Mouse (Mus musculus) ES-Bruce4 (cell line): ENCODE measurements around the gene Mrpl41. TPM values are rescaled to one million over a fixed set of nuclear protein-coding genes. Genes with fewer than 3 reads are reported as not detected.
"Not testable (repeated sequence)": the region's sequence is repeated elsewhere in the genome, so short reads cannot be mapped to it uniquely, and the experiment has no call there.

Source experiments
- H3K27ac ChIP-seq: 2 replicates; pipeline ENCODE4 v1.5.1; 2012; ENCODE audit warnings: low read length, inconsistent platforms; ENCODE audit not compliant: insufficient read depth
- H3K27me3 ChIP-seq: 2 replicates; pipeline ENCODE4 v1.6.1; 2012; ENCODE audit warnings: mild to moderate bottlenecking, low read length, inconsistent platforms; ENCODE audit not compliant: control insufficient read depth, poor library complexity, insufficient read depth, severe bottlenecking
- H3K36me3 ChIP-seq: 2 replicates; pipeline ENCODE4 v1.6.1; 2012; ENCODE audit warnings: inconsistent platforms, mild to moderate bottlenecking, low read length, moderate library complexity; ENCODE audit not compliant: control insufficient read depth, poor library complexity, insufficient read depth, severe bottlenecking
- H3K4me1 ChIP-seq: one replicate; pipeline ENCODE4 v1.8.1; 2011; ENCODE audit warnings: low read length; ENCODE audit not compliant: control insufficient read depth, insufficient read depth
- H3K4me3 ChIP-seq: 2 replicates; pipeline ENCODE4 v1.5.1; 2011; ENCODE audit warnings: low read depth, mild to moderate bottlenecking, low read length
- H3K9ac ChIP-seq: 2 replicates; pipeline ENCODE4 v1.6.1; 2012; ENCODE audit warnings: low read depth, mild to moderate bottlenecking, inconsistent platforms; ENCODE audit not compliant: poor library complexity, severe bottlenecking
- H3K9me3 ChIP-seq: replicated peaks from 2 replicates; pipeline ENCODE4 v1.6.1; 2012; ENCODE audit warnings: mild to moderate bottlenecking, low read length, inconsistent platforms; ENCODE audit not compliant: control insufficient read depth, poor library complexity, insufficient read depth, severe bottlenecking
- CTCF ChIP-seq: IDR thresholded peaks from one replicate; pipeline ENCODE4 v1.8.1; 2011; ENCODE audit warnings: low read depth, low read length
- EP300 ChIP-seq: IDR thresholded peaks from 2 replicates; pipeline ENCODE4 v1.6.1; 2011; ENCODE audit warnings: low read depth, low read length; ENCODE audit not compliant: insufficient read depth
- POLR2A ChIP-seq: IDR thresholded peaks from one replicate; pipeline ENCODE4 v1.8.1; 2011; ENCODE audit warnings: low read length; ENCODE audit not compliant: insufficient read depth
- polyA plus RNA-seq: library from polyadenylated mRNA; stranded (reverse); fragments of >200 nt; gene quantifications from 2 replicates; pipeline ENCODE4 v1.2.4, GENCODE M21; 2011; ENCODE audit warnings: low read depth; ENCODE audit not compliant: missing spikeins, insufficient read depth, insufficient read length

Gene Mrpl41
- polyA plus RNA-seq, 1 experiment = 37.4 TPM

DNA sequence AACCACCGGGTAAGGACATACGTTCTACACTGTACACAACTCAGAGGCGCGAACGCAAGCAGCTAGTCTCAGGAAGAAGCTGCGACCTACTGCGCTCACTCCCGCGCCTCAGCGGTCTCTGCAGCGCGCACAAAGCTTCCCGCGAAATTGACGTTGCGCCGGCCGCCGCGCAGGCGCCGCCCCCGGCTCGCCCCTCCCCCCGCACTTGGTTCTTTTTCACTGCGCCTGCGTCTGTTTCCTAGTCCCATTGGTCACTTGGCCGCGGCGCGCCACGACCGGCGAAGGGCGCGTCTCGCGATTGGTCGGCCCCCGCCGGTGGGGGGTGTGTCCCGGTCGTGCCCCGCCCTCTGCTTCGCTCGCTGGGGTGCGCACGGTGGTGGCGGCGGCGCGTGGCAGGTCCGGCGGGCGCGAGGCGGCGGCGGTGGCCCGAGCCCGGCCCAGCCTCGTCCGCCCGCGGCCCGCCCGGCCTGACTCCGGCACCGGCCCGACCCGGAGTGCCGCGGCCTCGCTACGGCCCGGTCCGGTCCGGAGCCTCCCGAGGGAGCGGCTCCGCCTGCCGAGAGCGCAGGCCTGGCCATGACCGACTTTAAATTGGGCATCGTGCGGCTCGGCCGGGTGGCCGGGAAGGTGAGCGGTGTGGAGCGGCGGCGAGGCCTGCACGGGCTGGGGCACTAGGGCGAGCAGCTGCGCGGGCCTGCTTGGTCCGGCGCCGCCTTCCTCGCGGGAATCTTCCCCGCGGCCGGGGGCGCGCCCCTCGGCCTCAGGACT lies 25.3 kb downstream of the Mrpl41 start, which contains the start of gene Zmynd19:
Gene Zmynd19, plus strand, starts transcription at position 372 of the 768 bp plus-strand sequence.
- no peaks in the 10 kb centered on the region for H3K4me1 ChIP-seq
- H3K4me3 ChIP-seq = peak within 1 kb of the TSS; percentile 93
- peak within 1 kb of the TSS; percentile 41; the same call in 1 of the 2 replicates for H3K27ac ChIP-seq
- H3K9ac ChIP-seq = peak within 1 kb of the TSS; percentile 95
- TF ChIP-seq POLR2A (peak; percentile 96), CTCF (no peak)
- H3K36me3 ChIP-seq = peaks cover 30% of the 10 kb centered on the region
- H3K9me3 ChIP-seq = no peaks in the 10 kb centered on the region
- no peaks in the 10 kb centered on the region for H3K27me3 ChIP-seq

DNA sequence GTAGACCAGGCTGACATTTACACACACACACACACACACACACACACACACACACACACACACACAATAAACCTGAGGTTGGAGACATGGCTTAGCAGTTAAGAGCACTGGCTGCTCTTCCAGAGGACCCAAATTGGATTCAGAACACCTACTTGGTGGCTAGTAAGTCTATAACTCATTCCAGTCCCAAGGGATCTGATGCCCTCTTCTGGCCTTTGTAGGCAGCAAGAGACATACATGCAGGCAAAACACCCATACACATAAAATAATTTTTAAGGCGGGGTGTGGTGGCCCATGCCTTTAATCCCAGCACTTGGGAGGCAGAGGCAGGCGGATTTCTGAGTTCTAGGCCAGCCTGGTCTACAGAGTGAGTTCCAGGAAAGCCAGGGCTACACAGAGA lies 30.6 kb downstream of the Mrpl41 start:
- H3K27me3 ChIP-seq, H3K36me3 ChIP-seq, H3K9ac ChIP-seq, H3K9me3 ChIP-seq, H3K27ac ChIP-seq, H3K4me3 ChIP-seq, H3K4me1 ChIP-seq: not testable (repeated sequence)

DNA sequence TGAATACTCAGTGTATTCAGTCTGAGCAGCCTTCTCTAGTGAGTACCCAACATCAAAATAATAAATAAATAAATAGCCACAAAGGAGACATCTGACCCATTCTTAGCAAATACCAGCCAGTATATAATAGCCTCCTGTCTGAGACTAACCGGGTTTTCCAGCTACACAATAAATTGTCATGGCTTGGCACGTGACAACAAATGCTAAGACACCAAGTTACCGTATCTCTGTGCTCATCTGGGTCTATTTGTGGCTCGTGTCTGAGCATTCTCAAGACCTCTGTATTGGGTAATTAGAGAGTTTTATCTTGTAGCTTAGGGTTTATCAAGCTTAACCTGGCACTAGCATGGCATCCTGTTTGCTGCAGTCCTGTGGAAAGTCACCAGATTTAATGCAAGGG lies 32.8 kb downstream of the Mrpl41 start:
- Histone ChIP-seq H3K4me3 (no peak overlapping the region), H3K27me3 (no peaks in the 10 kb centered on the region)

DNA sequence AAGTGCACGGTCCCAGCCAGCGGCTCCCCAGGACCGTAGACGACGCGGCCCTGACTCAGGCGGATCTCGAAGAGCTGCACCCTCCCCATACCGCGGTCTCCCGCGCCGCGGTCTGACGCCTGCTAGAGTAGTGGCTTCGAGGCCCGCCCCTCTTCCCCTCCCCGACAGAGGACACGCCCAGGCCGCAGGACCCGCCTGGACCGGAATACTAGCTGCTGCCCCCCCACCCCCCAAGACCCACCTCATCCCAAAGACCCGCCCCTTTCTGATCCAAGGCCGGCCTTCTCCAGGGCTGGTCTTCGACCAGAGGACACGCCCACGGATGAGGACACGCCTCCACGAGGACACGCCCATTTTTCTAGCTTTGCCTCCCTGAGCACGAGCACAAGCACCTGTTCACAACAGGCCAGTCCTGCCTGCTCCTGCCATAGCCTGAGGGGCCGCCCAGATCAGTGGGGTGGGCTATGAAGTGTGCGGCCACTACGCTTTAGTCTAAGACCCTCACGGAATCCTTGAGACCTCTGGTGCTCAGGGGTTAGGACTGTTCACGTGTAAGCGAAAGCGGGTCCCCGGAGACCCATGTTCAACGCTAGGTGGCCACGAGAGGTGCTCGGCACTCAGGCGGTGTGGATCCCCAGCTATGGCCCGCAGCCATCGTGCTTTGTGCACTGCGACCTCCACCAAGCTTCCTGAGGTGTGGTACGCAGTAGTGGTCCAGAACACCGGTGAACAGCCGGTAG lies 39.7 kb downstream of the Mrpl41 start, which contains the start of gene Arrdc1:
Gene Arrdc1, minus strand, starts transcription at position 196 of the 740 bp plus-strand sequence.
- Histone ChIP-seq H3K9me3 (no peaks in the 10 kb centered on the region), H3K4me1 (no peaks in the 10 kb centered on the region), H3K27me3 (no peaks in the 10 kb centered on the region), H3K27ac (peak within 1 kb of the TSS; percentile 57), H3K9ac (peak within 1 kb of the TSS; percentile 72), H3K36me3 (no peaks in the 10 kb centered on the region), H3K4me3 (peak within 1 kb of the TSS; percentile 87)
- no peak for TF ChIP-seq CTCF
- TF ChIP-seq POLR2A = peak; percentile 97
- TF ChIP-seq EP300 = peak; percentile 5; the same call in 1 of the 2 replicates

More for the DNA sequence above, 32.8 kb downstream of the Mrpl41 start:
- H3K27ac ChIP-seq = no peak overlapping the region
- no peaks in the 10 kb centered on the region for H3K9me3 ChIP-seq
- TF ChIP-seq CTCF (no peak), POLR2A (no peak), EP300 (no peak)
- no peaks in the 10 kb centered on the region for H3K36me3 ChIP-seq
- no peak overlapping the region for H3K9ac ChIP-seq
- H3K4me1 ChIP-seq = no peaks in the 10 kb centered on the region

DNA sequence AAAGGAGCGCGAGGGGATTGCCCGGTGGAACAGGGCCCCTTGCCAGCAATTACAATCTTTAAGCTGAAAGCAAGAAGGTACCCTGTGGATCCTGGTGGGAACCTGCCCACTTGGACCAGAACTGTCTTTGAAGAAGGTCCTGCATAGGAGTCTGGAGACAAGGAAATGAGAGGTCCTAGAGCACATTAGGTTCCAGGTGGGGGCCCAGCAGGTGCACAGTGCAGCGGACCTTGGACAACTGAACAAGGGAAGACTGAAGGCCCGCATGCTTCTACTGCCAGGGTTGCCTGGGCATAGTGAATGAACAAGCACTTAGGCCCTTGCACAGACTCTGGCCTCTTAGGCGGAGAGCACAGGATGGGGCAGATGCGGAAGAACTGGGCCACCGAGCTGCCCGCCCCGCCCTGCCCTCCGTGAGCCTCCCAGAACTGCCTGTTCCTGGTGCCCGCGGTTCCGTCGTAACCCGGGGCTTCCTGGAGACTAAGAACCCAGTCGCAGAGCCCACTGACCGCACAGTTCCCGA lies 40.4 kb downstream of the Mrpl41 start:
- H3K36me3 ChIP-seq = no peaks in the 10 kb centered on the region
- no peaks in the 10 kb centered on the region for H3K4me1 ChIP-seq
- no peaks in the 10 kb centered on the region for H3K27me3 ChIP-seq
- peak overlapping the region; percentile 72 for H3K9ac ChIP-seq
- H3K9me3 ChIP-seq = no peaks in the 10 kb centered on the region
- H3K27ac ChIP-seq = no peak overlapping the region
- no peak for TF ChIP-seq CTCF
- TF ChIP-seq EP300 = no peak
- no peak for TF ChIP-seq POLR2A
- H3K4me3 ChIP-seq = peak overlapping the region; percentile 87

DNA sequence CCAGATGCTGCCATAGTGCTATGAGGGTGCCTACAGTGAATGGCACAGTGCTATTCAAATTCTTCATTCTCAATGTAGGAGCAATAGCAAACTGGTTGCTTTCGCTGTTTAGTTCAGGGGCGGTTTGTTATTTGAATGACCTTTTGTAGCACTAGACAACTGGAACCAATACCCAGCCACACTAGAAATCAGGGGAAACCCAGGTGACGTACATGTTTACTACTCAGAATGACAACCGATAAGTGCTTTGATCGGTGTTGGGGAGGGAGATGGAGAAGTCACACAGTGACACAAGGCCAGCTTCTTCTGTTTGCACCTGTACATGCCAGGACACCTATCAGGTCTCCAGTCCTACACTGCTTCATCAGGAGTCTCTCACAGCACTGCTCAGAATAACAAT lies 45.3 kb downstream of the Mrpl41 start:
- H3K27me3 ChIP-seq = no peaks in the 10 kb centered on the region
- no peaks in the 10 kb centered on the region for H3K36me3 ChIP-seq
- H3K9me3 ChIP-seq = no peaks in the 10 kb centered on the region
- no peak overlapping the region for H3K9ac ChIP-seq
- no peak overlapping the region; the same call in 1 of the 2 replicates for H3K27ac ChIP-seq
- no peak overlapping the region for H3K4me3 ChIP-seq
- TF ChIP-seq EP300 (no peak), POLR2A (no peak), CTCF (no peak)
- H3K4me1 ChIP-seq = peaks cover 4% of the 10 kb centered on the region
